Mouse (Mus musculus) brown adipose tissue, adult 24 weeks (tissue): ENCODE results near the gene Clec2e. TPM values are rescaled to one million over a fixed set of nuclear protein-coding genes. Genes with fewer than 3 reads are reported as not detected.

Experiments
- H3K27ac ChIP-seq: fragments of 200-500 bp; replicated peaks from 2 replicates; pipeline ENCODE4 v1.5.1; 2012; ENCODE audit warnings: low read depth, mild to moderate bottlenecking, low read length
- H3K4me1 ChIP-seq: fragments of 200-500 bp; 2 replicates; pipeline ENCODE4 v1.6.1; 2012; ENCODE audit warnings: low read length, mixed read lengths; ENCODE audit not compliant: control insufficient read depth, insufficient read depth, insufficient read length
- H3K4me3 ChIP-seq: fragments of 200-500 bp; 2 replicates; pipeline ENCODE4 v1.5.1; 2012; ENCODE audit warnings: low read depth, mild to moderate bottlenecking, low read length, moderate library complexity; ENCODE audit not compliant: insufficient read depth
- polyA plus RNA-seq: library from polyadenylated mRNA; stranded (reverse); fragments of >200 nt; gene quantifications from 2 replicates; pipeline ENCODE4 v1.2.4, GENCODE M21; 2012; ENCODE audit not compliant: missing spikeins, insufficient read depth, insufficient read length

The Clec2e gene
- polyA plus RNA-seq, 1 experiment = not detected

- H3K4me1 ChIP-seq = no peaks in the 10 kb centered on the region
- H3K4me3 ChIP-seq = no peak overlapping the region
- H3K27ac ChIP-seq = no peak overlapping the region
Observed at GRCm38 (mm10) chr6:129042470-129042869, 58.2 kb downstream of the Clec2e start.

Other genes with a start within 250 kb of the Clec2e start
- gene Clec2i, start 213.3 kb downstream of the Clec2e start, polyA plus RNA-seq = 0.83 TPM in 1 of 2 replicates, not detected in the other
- gene BC035044, start 209.8 kb downstream of the Clec2e start, polyA plus RNA-seq = not detected in 2 replicates
- not detected in 2 replicates for gene Clec2g, start 166.5 kb downstream of the Clec2e start, polyA plus RNA-seq
- gene Klrb1f, start 55.0 kb downstream of the Clec2e start, polyA plus RNA-seq = not detected in 2 replicates
- gene Clec2d, start 79.7 kb upstream of the Clec2e start, polyA plus RNA-seq = 58.5 and 127 TPM in 2 replicates
- not detected in 2 replicates for gene Cd69, start 174.5 kb upstream of the Clec2e start, polyA plus RNA-seq
- not detected in 2 replicates for gene 4922502D21Rik, start 230.9 kb upstream of the Clec2e start, polyA plus RNA-seq
- gene Clec12a, start 241.8 kb upstream of the Clec2e start, polyA plus RNA-seq = 2.7 and 6.3 TPM in 2 replicates